Mouse (Mus musculus) right cerebral cortex, postnatal 4 days (tissue): ENCODE measurements around the gene Dock1.

Experiments
- DNase-seq: peaks from one replicate; pipeline ENCODE4 v3.0.0-alpha.2; 2022

The Dock1 gene

DNA sequence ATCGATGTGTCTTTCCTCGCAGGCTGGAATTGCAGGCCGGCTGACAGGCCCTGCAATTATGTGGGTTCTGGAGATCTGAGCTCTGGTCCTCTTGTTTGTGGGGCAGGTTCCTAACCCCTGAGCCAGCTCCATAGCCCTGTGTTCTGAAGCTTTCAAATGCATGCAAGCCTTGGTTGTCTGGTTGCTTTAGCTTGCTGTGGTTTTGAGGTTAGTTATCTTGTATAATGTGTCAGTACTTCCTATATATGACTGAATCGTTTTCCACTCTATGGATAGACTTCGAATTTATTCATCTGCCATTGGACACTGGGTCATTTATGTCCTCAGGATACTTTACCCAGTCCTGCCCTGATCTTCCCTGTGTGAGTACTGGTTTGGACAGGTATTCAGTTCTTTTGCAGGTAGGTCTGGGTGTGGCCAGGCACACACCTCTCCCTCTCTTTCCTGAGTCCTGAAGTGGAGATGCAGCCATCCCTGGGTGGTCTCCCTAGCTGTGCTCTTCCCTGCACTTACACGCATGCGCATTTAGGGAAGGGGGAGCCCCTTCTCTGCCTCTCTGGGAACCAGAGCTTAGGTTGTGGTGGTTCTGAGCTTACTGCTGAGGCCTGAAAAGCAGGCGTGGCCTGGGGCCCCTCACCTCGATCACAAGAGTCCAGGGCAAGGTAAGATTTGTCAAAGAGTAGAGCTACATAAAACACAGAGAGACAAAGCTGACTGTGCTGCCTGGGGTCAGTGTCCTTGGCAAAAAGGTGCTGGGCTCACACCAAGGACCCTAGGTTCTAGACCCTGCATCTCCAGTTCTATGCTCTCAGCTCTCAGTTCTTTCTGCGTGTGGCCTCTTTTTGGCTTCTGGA, 25.9 kb downstream of the Dock1 start:
- DNase-seq = no peak

- no peak for DNase-seq
Observed at GRCm38 (mm10) chr7:134697479-134697878, 27.0 kb downstream of the Dock1 start.

- DNase-seq = no peak
Observed at GRCm38 (mm10) chr7:134698246-134698645, 27.8 kb downstream of the Dock1 start.

- DNase-seq = no peak
Observed at GRCm38 (mm10) chr7:134700001-134700400, 29.5 kb downstream of the Dock1 start.

- DNase-seq = no peak
Observed at GRCm38 (mm10) chr7:134702481-134702880, 32.0 kb downstream of the Dock1 start.

DNA sequence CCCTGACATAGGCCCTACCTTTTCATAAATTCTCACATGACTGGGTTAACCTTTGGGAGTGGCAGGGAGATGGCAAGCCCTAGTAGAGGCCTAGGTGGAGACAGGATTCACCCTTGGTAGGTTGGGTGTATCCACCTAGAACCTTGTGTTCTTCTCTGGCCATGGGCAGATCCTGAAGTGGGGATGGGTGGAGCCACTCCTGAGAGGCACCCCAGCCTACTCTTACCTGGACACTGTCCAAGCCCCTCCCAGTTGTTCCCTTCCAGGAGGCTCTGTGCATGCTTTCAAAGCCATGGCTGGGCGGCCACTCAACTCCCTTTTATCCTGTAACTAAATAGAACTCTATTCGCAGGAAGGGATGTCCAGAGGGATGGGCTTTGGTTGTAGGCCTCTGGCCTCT, 33.2 kb downstream of the Dock1 start:
- DNase-seq = no peak

- peak; percentile 50 for DNase-seq
Observed at GRCm38 (mm10) chr7:134709226-134709853, 38.9 kb downstream of the Dock1 start.

GRCm38 (mm10) chr7:134711576-134711975, 41.1 kb downstream of the Dock1 start:
- DNase-seq = no peak

- no peak for DNase-seq
Observed at GRCm38 (mm10) chr7:134719406-134719805, 49.0 kb downstream of the Dock1 start.

DNA sequence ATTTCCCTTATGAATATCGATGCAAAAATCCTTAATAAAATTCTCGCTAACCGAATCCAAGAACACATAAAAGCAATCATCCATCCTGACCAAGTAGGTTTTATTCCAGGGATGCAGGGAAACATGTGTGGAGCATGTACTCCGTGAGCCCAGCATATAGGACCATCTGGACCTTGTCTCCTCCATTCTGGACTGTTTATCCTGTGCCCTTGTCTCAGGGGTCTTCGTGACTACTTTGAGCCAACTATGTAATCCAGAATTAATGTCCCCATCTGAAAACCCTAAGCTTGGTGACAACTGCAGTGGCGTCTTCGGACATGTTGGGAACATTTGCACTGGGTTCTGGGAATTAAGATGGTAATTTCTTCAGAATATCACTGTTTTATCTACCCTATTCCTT, 51.9 kb downstream of the Dock1 start:
- DNase-seq = no peak

- no peak for DNase-seq
Observed at GRCm38 (mm10) chr7:134722955-134723354, 52.5 kb downstream of the Dock1 start.

DNA sequence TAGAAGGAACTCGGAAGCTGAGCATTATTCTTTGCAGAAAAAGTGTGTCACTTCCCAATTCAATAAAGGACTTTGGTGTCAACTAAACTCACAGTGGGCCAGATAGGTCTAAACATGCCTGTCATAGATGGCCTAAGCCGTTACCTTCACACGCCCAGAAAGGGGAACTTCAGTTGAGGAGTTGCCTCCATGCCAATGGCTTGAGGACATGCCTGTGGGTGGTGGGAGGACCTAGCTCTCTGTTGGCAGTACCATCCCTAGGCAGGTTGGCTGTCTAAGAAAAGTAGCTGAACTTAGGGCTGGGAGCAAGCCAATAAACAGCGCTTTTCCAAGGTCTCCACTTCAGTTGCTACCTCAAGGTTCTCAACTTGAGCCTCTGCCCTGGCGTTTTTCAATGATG, 53.1 kb downstream of the Dock1 start:
- no peak for DNase-seq

- DNase-seq = no peak
Observed at GRCm38 (mm10) chr7:134724841-134725240, 54.4 kb downstream of the Dock1 start.

DNA sequence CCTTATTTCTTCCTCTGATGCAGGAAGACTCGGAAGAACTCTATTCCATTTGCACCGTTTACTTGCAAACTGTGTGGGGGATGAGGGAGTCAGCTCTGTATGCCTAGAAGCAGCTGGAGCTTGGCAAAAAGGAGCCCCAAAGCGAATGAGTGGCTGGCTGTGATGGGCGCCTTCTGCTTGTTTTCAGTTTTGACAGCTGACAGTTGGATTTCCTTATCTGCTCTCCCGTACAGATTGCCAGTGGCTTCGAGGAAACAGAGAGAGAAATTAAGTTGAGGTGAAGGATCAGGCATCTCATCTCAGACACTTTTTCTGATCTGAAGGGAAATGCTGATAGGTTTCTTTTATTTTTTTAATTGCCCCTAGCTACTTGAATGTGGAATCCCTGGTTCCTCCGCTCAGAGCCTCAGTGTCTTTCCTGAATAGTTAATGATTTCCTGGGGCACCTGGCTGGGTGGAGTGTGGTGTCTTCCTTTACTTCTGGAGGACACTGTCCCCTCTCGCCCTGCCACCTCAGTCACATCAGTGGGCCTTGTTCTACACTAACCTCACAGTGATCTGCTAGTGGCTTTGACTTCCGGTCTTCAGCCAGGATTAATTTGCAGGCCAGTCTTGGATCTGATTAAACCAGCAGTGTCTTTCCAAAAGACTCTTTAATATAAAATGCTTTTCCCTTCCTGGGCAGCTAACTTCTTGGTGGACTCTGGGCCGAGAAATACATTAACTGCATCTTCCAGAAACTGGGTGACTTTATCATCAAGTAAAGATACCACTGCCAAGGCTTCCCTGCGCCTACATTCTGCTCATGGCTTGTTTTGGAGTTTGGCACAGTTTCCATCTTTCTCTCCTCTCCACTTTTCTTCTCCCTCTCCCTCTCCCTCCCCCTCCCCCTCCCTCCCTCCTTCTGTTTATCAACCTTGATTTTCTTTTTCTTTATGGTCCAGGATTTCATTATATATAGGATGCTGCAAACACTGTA, 55.4 kb downstream of the Dock1 start:
- DNase-seq = peak; percentile 66

DNA sequence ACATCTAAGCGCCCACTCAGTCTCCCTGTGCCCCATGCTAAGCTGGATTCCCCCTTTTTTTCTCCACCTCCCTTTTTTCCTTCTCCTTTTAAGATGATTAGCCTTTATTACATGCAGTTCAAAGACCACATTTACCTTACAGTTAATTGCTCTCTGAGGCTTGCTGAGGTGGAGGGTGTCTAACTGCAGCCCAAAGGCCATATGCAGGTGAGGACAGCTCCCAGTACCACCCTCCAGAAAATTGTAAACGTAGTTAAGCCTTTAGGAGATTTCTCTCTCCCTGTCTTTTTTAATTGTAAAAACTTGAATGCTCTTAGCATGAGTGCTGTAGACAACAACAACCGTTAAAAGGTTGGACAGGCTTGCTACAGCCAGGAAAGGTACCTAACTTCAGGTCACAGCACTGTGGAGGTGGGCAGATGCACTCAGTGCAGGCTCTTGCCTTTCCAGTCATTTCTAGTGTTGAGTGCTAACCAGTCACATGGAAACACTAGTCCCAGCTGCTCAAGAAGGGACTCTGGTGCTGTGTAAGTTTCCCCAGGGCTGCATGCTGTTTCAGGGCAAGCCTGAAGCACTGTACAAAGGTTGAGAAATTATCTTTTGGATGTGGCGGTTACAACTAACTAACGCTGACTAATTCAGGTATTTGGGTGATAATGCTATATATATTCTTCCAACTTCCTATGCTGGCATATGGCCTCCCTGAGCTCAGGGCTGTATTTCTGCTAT, 56.2 kb downstream of the Dock1 start:
- DNase-seq = no peak

DNA sequence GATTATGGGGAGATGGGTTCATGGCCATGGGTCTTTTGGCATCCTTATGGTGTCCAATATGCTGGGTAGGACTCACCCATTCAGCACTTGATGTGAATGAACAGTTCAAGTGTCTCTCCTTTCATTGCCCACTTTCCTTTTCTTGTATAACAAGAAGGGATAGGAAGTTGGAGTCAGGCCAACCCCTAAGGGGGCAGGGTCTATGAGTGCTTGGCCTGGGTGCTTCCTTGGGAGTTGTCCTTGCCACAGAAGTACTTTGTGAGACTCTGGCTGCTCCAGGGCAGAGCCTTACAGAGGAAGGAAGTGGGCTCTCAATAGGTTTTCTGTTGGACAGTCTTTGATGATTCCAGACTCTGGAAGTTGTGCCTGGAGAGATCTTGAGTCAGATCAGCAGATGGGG, 58.9 kb downstream of the Dock1 start:
- DNase-seq = no peak

DNA sequence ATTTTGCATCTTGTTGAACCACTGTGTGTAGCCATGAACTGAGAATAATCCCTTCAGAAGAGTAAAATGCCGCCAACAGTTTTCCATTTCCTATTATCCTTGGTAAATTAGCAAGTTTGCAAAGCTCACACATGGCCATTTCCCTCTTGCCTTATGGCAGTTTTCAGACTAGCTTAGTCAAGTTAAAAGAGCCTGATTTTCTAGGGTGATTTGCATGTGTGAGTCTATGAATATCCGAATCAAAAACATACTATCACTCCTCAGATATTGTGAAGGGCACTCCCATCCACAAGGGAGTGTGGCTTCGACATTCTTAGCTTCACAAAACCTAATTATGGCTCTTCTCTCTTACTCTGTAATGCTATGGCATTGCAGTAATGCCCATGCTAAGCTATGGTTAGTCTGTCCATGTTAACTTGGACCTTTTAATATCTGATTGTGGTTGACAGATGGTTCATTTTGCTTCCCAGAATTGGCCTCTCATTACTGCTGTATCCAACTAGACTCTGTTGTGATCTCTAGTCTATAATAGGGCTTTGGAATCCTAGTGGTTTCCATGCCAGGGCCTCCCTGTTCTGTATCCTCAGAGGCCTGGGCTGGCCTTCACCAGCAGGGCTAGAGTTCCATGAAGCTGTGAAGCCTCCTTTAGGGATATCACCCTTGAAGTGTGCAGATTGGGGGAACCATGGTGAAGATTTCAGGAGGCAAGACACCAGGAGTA, 60.1 kb downstream of the Dock1 start:
- DNase-seq = no peak

- DNase-seq = no peak
Observed at GRCm38 (mm10) chr7:134747059-134747458, 76.6 kb downstream of the Dock1 start.

DNA sequence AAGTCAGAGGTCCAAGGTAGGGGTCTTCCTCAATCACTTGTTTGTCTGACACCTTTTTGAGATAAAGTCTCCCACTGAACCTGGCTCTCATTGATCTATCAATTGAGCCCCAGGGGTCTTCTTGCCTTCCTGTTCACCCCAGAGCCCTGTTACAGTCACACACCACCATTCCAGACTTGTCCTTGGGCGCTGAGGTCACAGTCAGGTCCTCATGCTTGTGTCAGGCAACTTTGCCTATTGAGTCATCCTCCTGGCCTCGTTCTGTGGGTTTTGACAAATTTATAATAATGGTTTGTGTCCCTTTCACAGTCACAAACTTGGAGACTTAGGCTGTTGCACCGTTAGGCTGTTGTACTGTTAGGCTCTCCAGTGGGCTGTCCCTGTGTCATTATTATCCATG, 77.9 kb downstream of the Dock1 start:
- no peak for DNase-seq

- no peak for DNase-seq
Observed at GRCm38 (mm10) chr7:134749613-134750012, 79.2 kb downstream of the Dock1 start.

DNA sequence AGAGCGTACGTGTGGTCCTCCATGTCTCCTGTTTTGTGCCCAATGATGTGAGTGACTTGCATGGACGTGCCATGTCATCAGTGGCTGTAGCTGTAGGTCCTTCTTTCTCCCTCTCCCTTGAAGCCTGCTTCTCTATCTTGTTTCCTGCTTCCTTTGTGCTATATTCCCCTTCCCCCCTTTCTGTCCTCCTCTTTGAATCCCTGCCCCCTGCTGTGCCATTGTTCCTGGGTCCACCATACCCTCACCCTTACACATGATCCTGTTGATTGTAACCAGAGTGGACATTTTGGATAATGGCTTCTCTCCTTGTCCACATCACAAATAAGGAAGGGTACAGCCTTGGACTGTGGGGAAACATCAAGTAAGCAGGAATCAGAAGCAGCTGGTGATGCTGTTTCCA, 81.0 kb downstream of the Dock1 start:
- no peak for DNase-seq

- no peak for DNase-seq
Observed at GRCm38 (mm10) chr7:134753417-134753816, 83.0 kb downstream of the Dock1 start.
